Mouse (Mus musculus) stomach, postnatal 0 days (tissue): Measurements from ENCODE around the gene Bicc1. TPM values are rescaled to one million over a fixed set of nuclear protein-coding genes. Genes with fewer than 3 reads are reported as not detected.
A peak's percentile ranks its signal among the peaks of the same experiment; 100 is the strongest.

Source experiments
- ATAC-seq: fragments of 200-750 bp; cut with Nextera tagmentation; 2 replicates; pipeline ENCODE4 v1.8.0; 2017; ENCODE audit not compliant: low FRiP score, low TSS enrichment
- DNase-seq: peaks from one replicate; pipeline ENCODE4 v3.0.0-alpha.2; 2016; ENCODE audit warnings: low spot score
- H3K27ac ChIP-seq: fragments of 300-500 bp; sonication (generic); replicated peaks from 2 replicates; pipeline ENCODE4 v1.5.1; 2014; ENCODE audit warnings: mild to moderate bottlenecking, control low read depth
- H3K27me3 ChIP-seq: fragments of 300-500 bp; sonication (generic); 2 replicates; pipeline ENCODE4 v1.6.1; 2014; ENCODE audit warnings: low read length; ENCODE audit not compliant: control insufficient read depth, insufficient read depth
- H3K36me3 ChIP-seq: fragments of 300-500 bp; sonication (generic); 2 replicates; pipeline ENCODE4 v1.6.1; 2014; ENCODE audit warnings: low read length, mixed read lengths; ENCODE audit not compliant: control insufficient read depth, insufficient read depth
- H3K4me1 ChIP-seq: fragments of 300-500 bp; sonication (generic); replicated peaks from 2 replicates; pipeline ENCODE4 v1.6.1; 2014; ENCODE audit warnings: antibody characterized with exemption; ENCODE audit not compliant: control insufficient read depth, insufficient read depth
- H3K4me2 ChIP-seq: fragments of 300-500 bp; sonication (generic); replicated peaks from 2 replicates; pipeline ENCODE4 v1.6.1; 2014; ENCODE audit warnings: low read depth, mild to moderate bottlenecking, control low read depth, moderate library complexity
- H3K4me3 ChIP-seq: fragments of 300-500 bp; sonication (generic); 2 replicates; pipeline ENCODE4 v1.5.1; 2014; ENCODE audit warnings: low read depth, low read length, control low read depth
- H3K9ac ChIP-seq: fragments of 300-500 bp; sonication (generic); 2 replicates; pipeline ENCODE4 v1.6.1; 2014; ENCODE audit warnings: mild to moderate bottlenecking, low read length, control low read depth, mixed read lengths
- H3K9me3 ChIP-seq: fragments of 300-500 bp; sonication (generic); 2 replicates; pipeline ENCODE4 v1.6.1; 2016; ENCODE audit warnings: low read length; ENCODE audit not compliant: control insufficient read depth
- CTCF ChIP-seq: IDR thresholded peaks from 2 replicates; pipeline ENCODE4 v1.5.1; 2016; ENCODE audit warnings: antibody characterized with exemption, low read depth, mild to moderate bottlenecking, moderate library complexity
- EP300 ChIP-seq: optimal IDR thresholded peaks from 2 replicates; pipeline ENCODE3; 2016; ENCODE audit warnings: antibody characterized with exemption
- whole genome bisulfite sequencing: fragments of 180-500 bp; shearing (Covaris S2); extraction: QIAGEN DNeasy Blood & Tissue Kit; methylation state at CpG from one replicate; pipeline ENCODE4 v1.1.7; 2014; 5-methylcytosine and 5-hydroxymethylcytosine counted together
- polyA plus RNA-seq: library from polyadenylated mRNA; unstranded; fragments of >200 nt; fragmentation: Nextera tagmentation; extraction: Ambion mirVana; gene quantifications from 2 replicates; pipeline ENCODE4 v1.2.1, GENCODE M21; 2015

The Bicc1 gene
- polyA plus RNA-seq, 1 experiment from 2014 or later, result 9.8 TPM

DNA sequence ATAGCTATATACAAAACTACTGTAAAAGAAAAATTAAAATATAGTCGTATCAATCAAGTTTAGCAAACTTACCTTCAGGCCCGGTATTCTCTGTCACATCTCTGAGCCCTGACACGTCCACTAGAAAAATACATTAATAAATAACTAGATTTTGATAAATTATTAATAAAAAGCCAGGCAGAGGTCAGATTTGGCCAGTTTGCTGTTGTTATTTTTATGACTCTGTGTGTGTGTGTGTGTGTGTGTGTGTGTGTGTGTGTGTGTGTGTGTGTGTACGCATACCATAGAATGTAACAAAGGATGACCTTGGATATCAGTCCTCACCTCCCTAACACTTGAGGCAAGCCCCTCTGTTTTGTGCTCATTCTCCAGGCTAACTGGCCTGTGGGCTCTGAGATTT lies 22.4 kb upstream of the Bicc1 start:
- H3K27me3 ChIP-seq, result no peaks in the 10 kb centered on the region
- TF ChIP-seq EP300 (no peak), CTCF (no peak)
- no peak overlapping the region for H3K4me3 ChIP-seq
- no peaks in the 10 kb centered on the region for H3K9me3 ChIP-seq
- no peaks in the 10 kb centered on the region for H3K4me1 ChIP-seq
- DNase-seq, result no peak
- H3K36me3 ChIP-seq, result no peaks in the 10 kb centered on the region
- no peak overlapping the region for H3K27ac ChIP-seq
- H3K9ac ChIP-seq, result no peak overlapping the region
- H3K4me2 ChIP-seq, result no peak overlapping the region
- 75% methylated on average over 4 of the region's 4 CpGs for WGBS
- ATAC-seq, result no peak

DNA sequence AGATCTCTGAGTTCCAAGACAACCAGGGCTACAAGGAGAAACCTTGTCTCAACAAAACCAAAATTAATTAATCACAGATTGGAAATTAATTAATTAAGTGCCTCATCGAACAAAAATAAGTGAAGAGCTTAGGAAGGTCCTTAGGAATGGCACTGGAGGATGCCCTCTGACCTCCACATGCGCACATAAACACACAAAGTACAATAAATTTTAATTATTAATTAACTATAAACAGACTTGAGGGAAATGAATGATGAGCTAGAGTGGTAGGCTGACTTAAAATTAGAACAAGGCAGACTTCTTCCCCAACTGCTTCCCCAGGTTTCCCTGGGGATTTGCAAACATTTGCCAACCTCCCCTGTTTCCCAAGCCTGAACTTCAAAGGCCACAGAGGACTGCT lies 21.6 kb upstream of the Bicc1 start:
- H3K4me1 ChIP-seq, result no peaks in the 10 kb centered on the region
- no peaks in the 10 kb centered on the region for H3K9me3 ChIP-seq
- no peak for DNase-seq
- no peak overlapping the region for H3K27ac ChIP-seq
- no peak for TF ChIP-seq CTCF
- H3K4me3 ChIP-seq, result no peak overlapping the region
- H3K27me3 ChIP-seq, result no peaks in the 10 kb centered on the region
- no peak for ATAC-seq
- H3K36me3 ChIP-seq, result no peaks in the 10 kb centered on the region
- no peak overlapping the region for H3K4me2 ChIP-seq
- H3K9ac ChIP-seq, result no peak overlapping the region
- 90% methylated on average over 2 of the region's 2 CpGs for WGBS

DNA sequence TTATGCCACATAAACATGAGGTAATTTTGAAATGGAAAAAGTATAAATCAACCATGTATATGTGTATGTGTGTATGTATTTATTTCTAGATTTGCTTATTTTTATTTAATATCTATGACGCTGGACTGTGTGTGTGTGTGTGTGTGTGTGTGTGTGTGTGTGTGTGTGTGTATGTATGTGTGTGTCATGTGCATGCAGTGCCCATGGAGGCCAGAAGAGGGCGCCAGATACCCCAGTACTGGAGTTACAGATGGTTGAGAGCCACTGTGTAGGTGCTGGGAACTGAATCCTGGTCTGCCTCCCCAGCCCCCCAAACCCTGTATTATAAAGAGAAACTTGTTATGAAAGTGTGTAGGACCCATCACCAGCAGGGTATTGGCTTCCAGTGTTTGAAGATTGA lies 20.6 kb upstream of the Bicc1 start:
- ATAC-seq (no peak), DNase-seq (no peak)
- TF ChIP-seq EP300, result no peak
- TF ChIP-seq CTCF, result peak; percentile 30; the same call in 1 of the 2 replicates
- Histone ChIP-seq H3K4me1 (no peaks in the 10 kb centered on the region), H3K9me3 (no peaks in the 10 kb centered on the region), H3K36me3 (no peaks in the 10 kb centered on the region), H3K27me3 (no peaks in the 10 kb centered on the region), H3K27ac (no peak overlapping the region), H3K4me3 (no peak overlapping the region), H3K9ac (no peak overlapping the region), H3K4me2 (no peak overlapping the region)
- WGBS, result 81% methylated on average over 2 of the region's 2 CpGs

DNA sequence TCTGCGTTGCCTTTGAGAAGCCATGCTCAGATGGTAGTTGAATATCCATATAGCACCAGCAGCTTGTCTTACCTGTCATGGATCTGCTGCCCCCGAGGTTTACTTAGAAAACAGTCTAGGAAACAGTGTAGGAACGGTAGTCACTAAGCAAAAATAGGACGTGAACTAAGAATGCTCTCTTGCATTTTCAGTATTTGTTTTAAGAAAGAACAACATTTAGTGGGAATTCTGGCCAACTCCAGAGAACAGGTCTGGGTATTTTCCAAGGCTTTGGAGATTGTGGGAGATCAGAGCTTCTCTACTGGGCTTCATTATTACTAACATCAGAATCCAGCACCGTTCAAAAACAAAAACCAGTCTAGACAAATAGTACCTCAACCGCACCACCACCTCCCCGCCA lies 17.7 kb upstream of the Bicc1 start:
- H3K36me3 ChIP-seq, result no peaks in the 10 kb centered on the region
- H3K4me3 ChIP-seq, result no peak overlapping the region
- no peak for ATAC-seq
- H3K4me1 ChIP-seq, result no peaks in the 10 kb centered on the region
- whole genome bisulfite sequencing, result 73% methylated on average over 7 of the region's 7 CpGs
- no peak for TF ChIP-seq EP300
- TF ChIP-seq CTCF, result no peak
- H3K4me2 ChIP-seq, result no peak overlapping the region
- DNase-seq, result no peak
- no peaks in the 10 kb centered on the region for H3K9me3 ChIP-seq
- no peak overlapping the region for H3K9ac ChIP-seq
- H3K27ac ChIP-seq, result no peak overlapping the region
- no peaks in the 10 kb centered on the region for H3K27me3 ChIP-seq

DNA sequence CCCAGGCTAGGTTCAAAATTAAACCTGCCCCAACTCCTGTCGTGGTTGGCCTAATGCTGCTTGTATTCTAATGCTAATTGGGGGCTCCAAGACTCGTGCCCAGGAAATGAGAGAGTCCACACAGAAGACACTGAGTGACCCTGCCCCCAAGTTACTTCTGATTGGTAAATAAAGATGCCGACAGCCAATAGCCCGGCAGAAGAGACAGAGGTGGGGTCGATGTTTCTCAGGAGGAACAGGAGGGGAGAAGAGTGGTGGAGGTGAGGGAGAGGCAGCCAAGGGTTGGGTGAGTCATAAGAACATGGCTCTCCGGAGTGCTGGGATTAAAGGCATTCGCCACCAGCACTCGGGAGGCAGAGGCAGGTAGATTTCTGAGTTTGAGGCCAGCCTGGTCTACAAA lies 16.8 kb upstream of the Bicc1 start:
- Histone ChIP-seq H3K36me3 (no peaks in the 10 kb centered on the region), H3K9ac (no peak overlapping the region), H3K9me3 (no peaks in the 10 kb centered on the region), H3K27me3 (no peaks in the 10 kb centered on the region), H3K4me1 (no peaks in the 10 kb centered on the region), H3K4me3 (no peak overlapping the region), H3K4me2 (no peak overlapping the region), H3K27ac (no peak overlapping the region)
- TF ChIP-seq EP300 (no peak), CTCF (no peak)
- WGBS, result 80% methylated on average over 8 of the region's 8 CpGs
- ATAC-seq, result no peak
- no peak for DNase-seq

DNA sequence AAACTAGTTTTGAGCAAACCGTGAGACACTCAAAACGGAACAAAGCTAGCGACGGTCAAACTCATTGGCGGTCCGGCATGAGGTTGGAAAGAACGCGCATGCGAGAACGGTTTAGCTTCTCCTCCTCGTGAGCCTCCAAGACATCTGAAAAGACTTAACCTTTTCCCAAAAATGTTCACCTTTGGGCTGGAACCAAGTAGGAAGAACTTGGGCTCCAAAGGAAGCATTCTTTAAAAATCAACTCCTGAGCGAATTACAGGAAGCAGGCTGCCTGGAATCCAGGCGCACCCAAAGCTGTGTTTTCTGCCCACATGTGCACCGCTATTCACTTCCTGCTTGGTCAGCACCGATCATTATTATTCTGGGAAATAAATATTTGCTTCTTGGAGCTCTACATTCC lies 15.8 kb upstream of the Bicc1 start:
- H3K4me2 ChIP-seq, result no peak overlapping the region
- H3K4me1 ChIP-seq, result no peaks in the 10 kb centered on the region
- H3K9ac ChIP-seq, result no peak overlapping the region
- DNase-seq, result no peak
- H3K27ac ChIP-seq, result no peak overlapping the region
- WGBS, result 87% methylated on average over 15 of the region's 15 CpGs
- H3K9me3 ChIP-seq, result no peaks in the 10 kb centered on the region
- no peaks in the 10 kb centered on the region for H3K27me3 ChIP-seq
- no peaks in the 10 kb centered on the region for H3K36me3 ChIP-seq
- no peak overlapping the region for H3K4me3 ChIP-seq
- TF ChIP-seq CTCF, result no peak
- TF ChIP-seq EP300, result no peak
- no peak for ATAC-seq
